Mouse (Mus musculus): ENCODE data around the gene Hist1h4i. TPM values are rescaled to one million over a fixed set of nuclear protein-coding genes. Genes with fewer than 3 reads are reported as not detected.
A peak's percentile ranks its signal among the peaks of the same experiment; 100 is the strongest.
"Not testable (repeated sequence)": the region's sequence is repeated elsewhere in the genome, so short reads cannot be mapped to it uniquely, and the experiment has no call there.

The Hist1h4i gene
- polyA plus RNA-seq (2014; fragmentation: Nextera tagmentation; extraction: Ambion mirVana) = 31.9 and 34.5 TPM in 2 replicates

GRCm38 (mm10) chr13:22041142-22041536 is at the start of gene Hist1h4i:
Hist1h4i (minus strand) TSS chr13:22041362.
- Histone ChIP-seq H3K9ac (replicated peaks; ENCODE audit: low read length) (peak within 1 kb of the TSS; percentile 73), H3K4me2 (ENCODE audit: low read depth, low read length) (peak within 1 kb of the TSS; percentile 72), H3K4me3 (ENCODE audit: low read depth, low read length) (peak within 1 kb of the TSS; percentile 42), H3K27ac (replicated peaks; ENCODE audit: low read depth, low read length) (peak within 1 kb of the TSS; percentile 97)
- DNase-seq (ENCODE audit: low spot score) (peak; percentile 96), ATAC-seq (replicated peaks; ENCODE audit: insufficient number of reproducible peaks, low FRiP score, low TSS enrichment, low read depth) (peak; percentile 68)
- not testable (repeated sequence) for H3K27me3 ChIP-seq (ENCODE audit: control insufficient read depth, insufficient read depth, low read length); H3K9me3 ChIP-seq (replicated peaks; ENCODE audit: control insufficient read depth, low read length); H3K4me1 ChIP-seq (ENCODE audit: control insufficient read depth, insufficient read depth, low read length); H3K36me3 ChIP-seq (replicated peaks; ENCODE audit: control insufficient read depth, insufficient read depth, low read depth, low read length)
- WGBS = 0% methylated on average over 22 of the region's 27 CpGs

- H3K27me3 ChIP-seq (ENCODE audit: control insufficient read depth, insufficient read depth, low read length); H3K9ac ChIP-seq (replicated peaks; ENCODE audit: low read length); H3K36me3 ChIP-seq (replicated peaks; ENCODE audit: control insufficient read depth, insufficient read depth, low read depth, low read length); H3K27ac ChIP-seq (replicated peaks; ENCODE audit: low read depth, low read length); H3K9me3 ChIP-seq (replicated peaks; ENCODE audit: control insufficient read depth, low read length); H3K4me3 ChIP-seq (ENCODE audit: low read depth, low read length); ATAC-seq (replicated peaks; ENCODE audit: insufficient number of reproducible peaks, low FRiP score, low TSS enrichment, low read depth); H3K4me2 ChIP-seq (ENCODE audit: low read depth, low read length); DNase-seq (ENCODE audit: low spot score); H3K4me1 ChIP-seq (ENCODE audit: control insufficient read depth, insufficient read depth, low read length): not testable (repeated sequence)
- WGBS = 96% methylated on average over 1 of the region's 1 CpGs
Measured at GRCm38 (mm10) chr13:22084140-22084539, 43.0 kb upstream of the Hist1h4i start, which contains the start of gene Vmn1r188. Vmn1r188 (plus strand) TSS chr13:22084440.

GRCm38 (mm10) chr13:22063468-22063867 is 22.3 kb upstream of the Hist1h4i start:
- DNase-seq (ENCODE audit: low spot score) (no peak), ATAC-seq (replicated peaks; ENCODE audit: insufficient number of reproducible peaks, low FRiP score, low TSS enrichment, low read depth) (no peak)
- Histone ChIP-seq H3K27me3 (ENCODE audit: control insufficient read depth, insufficient read depth, low read length) (no peaks in the 10 kb centered on the region), H3K4me1 (ENCODE audit: control insufficient read depth, insufficient read depth, low read length) (no peaks in the 10 kb centered on the region), H3K36me3 (replicated peaks; ENCODE audit: control insufficient read depth, insufficient read depth, low read depth, low read length) (no peaks in the 10 kb centered on the region), H3K9ac (replicated peaks; ENCODE audit: low read length) (no peak overlapping the region), H3K4me2 (ENCODE audit: low read depth, low read length) (no peak overlapping the region), H3K9me3 (replicated peaks; ENCODE audit: control insufficient read depth, low read length) (no peaks in the 10 kb centered on the region), H3K27ac (replicated peaks; ENCODE audit: low read depth, low read length) (no peak overlapping the region), H3K4me3 (ENCODE audit: low read depth, low read length) (no peak overlapping the region)
- WGBS = 69% methylated on average over 1 of the region's 1 CpGs

GRCm38 (mm10) chr13:22061422-22061821 is 20.3 kb upstream of the Hist1h4i start:
- no peaks in the 10 kb centered on the region for H3K36me3 ChIP-seq (replicated peaks; ENCODE audit: control insufficient read depth, insufficient read depth, low read depth, low read length)
- H3K4me1 ChIP-seq (ENCODE audit: control insufficient read depth, insufficient read depth, low read length) = no peaks in the 10 kb centered on the region
- no peak for ATAC-seq (replicated peaks; ENCODE audit: insufficient number of reproducible peaks, low FRiP score, low TSS enrichment, low read depth)
- no peak for DNase-seq (ENCODE audit: low spot score)
- no peak overlapping the region for H3K9ac ChIP-seq (replicated peaks; ENCODE audit: low read length)
- no peak overlapping the region for H3K27ac ChIP-seq (replicated peaks; ENCODE audit: low read depth, low read length)
- H3K4me2 ChIP-seq (ENCODE audit: low read depth, low read length) = no peak overlapping the region
- H3K9me3 ChIP-seq (replicated peaks; ENCODE audit: control insufficient read depth, low read length) = no peaks in the 10 kb centered on the region
- H3K27me3 ChIP-seq (ENCODE audit: control insufficient read depth, insufficient read depth, low read length) = no peaks in the 10 kb centered on the region
- no peak overlapping the region for H3K4me3 ChIP-seq (ENCODE audit: low read depth, low read length)
- 68% methylated on average over 1 of the region's 1 CpGs for WGBS

- Histone ChIP-seq H3K4me1 (ENCODE audit: control insufficient read depth, insufficient read depth, low read length) (no peaks in the 10 kb centered on the region), H3K4me2 (ENCODE audit: low read depth, low read length) (no peak overlapping the region), H3K4me3 (ENCODE audit: low read depth, low read length) (no peak overlapping the region), H3K9me3 (replicated peaks; ENCODE audit: control insufficient read depth, low read length) (no peaks in the 10 kb centered on the region), H3K27me3 (ENCODE audit: control insufficient read depth, insufficient read depth, low read length) (no peaks in the 10 kb centered on the region), H3K9ac (replicated peaks; ENCODE audit: low read length) (no peak overlapping the region), H3K36me3 (replicated peaks; ENCODE audit: control insufficient read depth, insufficient read depth, low read depth, low read length) (no peaks in the 10 kb centered on the region), H3K27ac (replicated peaks; ENCODE audit: low read depth, low read length) (no peak overlapping the region)
- WGBS = 91% methylated on average over 1 of the region's 1 CpGs
- ATAC-seq (replicated peaks; ENCODE audit: insufficient number of reproducible peaks, low FRiP score, low TSS enrichment, low read depth) = no peak
- DNase-seq (ENCODE audit: low spot score) = no peak
Measured at GRCm38 (mm10) chr13:22053754-22054153, 12.6 kb upstream of the Hist1h4i start.

GRCm38 (mm10) chr13:22051523-22051859 is 10.3 kb upstream of the Hist1h4i start:
- WGBS = 14% methylated on average over 5 of the region's 5 CpGs
- Histone ChIP-seq H3K4me2 (ENCODE audit: low read depth, low read length) (peak overlapping the region; percentile 43), H3K4me1 (ENCODE audit: control insufficient read depth, insufficient read depth, low read length) (no peaks in the 10 kb centered on the region), H3K4me3 (ENCODE audit: low read depth, low read length) (peak overlapping the region; percentile 42), H3K36me3 (replicated peaks; ENCODE audit: control insufficient read depth, insufficient read depth, low read depth, low read length) (no peaks in the 10 kb centered on the region), H3K9ac (replicated peaks; ENCODE audit: low read length) (peak overlapping the region; percentile 60), H3K9me3 (replicated peaks; ENCODE audit: control insufficient read depth, low read length) (no peaks in the 10 kb centered on the region), H3K27me3 (ENCODE audit: control insufficient read depth, insufficient read depth, low read length) (no peaks in the 10 kb centered on the region), H3K27ac (replicated peaks; ENCODE audit: low read depth, low read length) (peak overlapping the region; percentile 59; the same call in 1 of the 2 replicates)
- DNase-seq (ENCODE audit: low spot score) (no peak), ATAC-seq (replicated peaks; ENCODE audit: insufficient number of reproducible peaks, low FRiP score, low TSS enrichment, low read depth) (no peak)

GRCm38 (mm10) chr13:22050591-22051522 is 9.7 kb upstream of the Hist1h4i start:
- Histone ChIP-seq H3K4me1 (ENCODE audit: control insufficient read depth, insufficient read depth, low read length) (no peaks in the 10 kb centered on the region), H3K9me3 (replicated peaks; ENCODE audit: control insufficient read depth, low read length) (no peaks in the 10 kb centered on the region), H3K27ac (replicated peaks; ENCODE audit: low read depth, low read length) (peak overlapping the region; percentile 59; the same call in 1 of the 2 replicates), H3K36me3 (replicated peaks; ENCODE audit: control insufficient read depth, insufficient read depth, low read depth, low read length) (no peaks in the 10 kb centered on the region), H3K4me3 (ENCODE audit: low read depth, low read length) (peak overlapping the region; percentile 42), H3K27me3 (ENCODE audit: control insufficient read depth, insufficient read depth, low read length) (no peaks in the 10 kb centered on the region), H3K9ac (replicated peaks; ENCODE audit: low read length) (peak overlapping the region; percentile 60), H3K4me2 (ENCODE audit: low read depth, low read length) (peak overlapping the region; percentile 43)
- peak; percentile 96 for DNase-seq (ENCODE audit: low spot score)
- peak; percentile 93 for ATAC-seq (replicated peaks; ENCODE audit: insufficient number of reproducible peaks, low FRiP score, low TSS enrichment, low read depth)
- WGBS = under 1% methylated on average over 52 of the region's 52 CpGs

All from embryonic facial prominence, embryonic 11.5 days (tissue).